Mouse (Mus musculus) left cerebral cortex, postnatal 4 days (tissue): ENCODE measurements at regions not wholly inside any gene's neighbourhood (a gene's known extent, or its start where the extent isn't known, plus 50 kb on each side); places are given as distances from the start of the nearest gene placed in this dataset.

Experiments used
- DNase-seq: peaks from one replicate; pipeline ENCODE4 v3.0.0-alpha.2; 2022
- intact Hi-C: fragments of 180-260 bp; cut with DNase I; formaldehyde crosslinking; loops from one replicate; pipeline ENCODE4 v1.15.1; 2025

DNA sequence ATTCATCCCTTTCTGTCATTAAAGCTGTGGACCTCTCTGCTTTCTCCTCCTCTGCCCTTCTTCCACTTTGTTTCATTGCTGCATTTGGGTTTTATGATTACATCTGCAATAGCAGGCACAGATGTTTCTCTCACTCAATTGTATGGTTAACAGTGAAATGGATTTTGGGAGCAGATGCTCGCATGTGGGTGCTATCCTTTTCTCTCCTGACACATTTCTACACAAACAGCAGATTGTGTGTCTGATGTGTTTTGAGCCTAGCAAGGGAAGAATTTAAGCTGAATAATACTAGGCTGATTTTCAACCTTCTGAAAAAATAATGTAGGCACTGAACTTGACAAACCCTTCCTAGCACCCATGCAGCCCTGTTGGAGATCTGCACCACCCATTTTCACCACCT is 56.9 kb upstream of the Ldoc1 start:
- intact Hi-C loops = no loop called here
- no peak for DNase-seq

DNA sequence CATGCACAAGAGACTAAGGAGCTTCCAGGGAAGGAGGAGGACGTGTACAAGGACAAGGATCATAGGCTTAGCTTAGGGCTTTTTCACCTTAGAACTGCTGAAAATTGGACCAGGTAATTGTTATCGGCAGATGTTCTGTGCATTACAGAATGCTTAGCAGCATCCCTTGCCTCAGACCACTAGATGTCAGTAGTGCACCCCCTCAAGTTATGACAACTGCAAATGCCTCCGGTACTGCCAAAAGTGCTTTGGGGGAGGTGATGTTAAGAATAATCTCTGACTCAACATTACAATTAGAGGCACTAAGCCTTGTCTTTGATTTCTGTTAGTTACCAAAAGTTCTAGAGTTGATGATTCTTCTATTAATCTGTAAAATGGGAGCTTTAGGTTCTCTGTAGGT is 56.2 kb upstream of the Ldoc1 start:
- intact Hi-C loops = no loop called here
- peak; percentile 19 for DNase-seq
